Mouse (Mus musculus): Measurements from ENCODE around the gene Vmn1r40.

Gene Vmn1r40

GRCm38 (mm10) chr6:89707240-89707639, at the start of gene Vmn1r40:
Vmn1r40 (plus strand) TSS chr6:89707540.
- DNase-seq, result no peak

- peak; percentile 74 for DNase-seq
Observed at GRCm38 (mm10) chr6:89658342-89658741, 49.0 kb upstream of the Vmn1r40 start.

- DNase-seq, result peak; percentile 92
Observed at GRCm38 (mm10) chr6:89658931-89659330, 48.4 kb upstream of the Vmn1r40 start.

- DNase-seq, result peak; percentile 96
Observed at GRCm38 (mm10) chr6:89659692-89660423, 47.5 kb upstream of the Vmn1r40 start.

GRCm38 (mm10) chr6:89660490-89660889, 46.9 kb upstream of the Vmn1r40 start:
- peak; percentile 88 for DNase-seq

- DNase-seq, result peak; percentile 79
Observed at GRCm38 (mm10) chr6:89662521-89662920, 44.8 kb upstream of the Vmn1r40 start.

GRCm38 (mm10) chr6:89665155-89665554, 42.2 kb upstream of the Vmn1r40 start:
- DNase-seq, result peak; percentile 40

GRCm38 (mm10) chr6:89665667-89666066, 41.7 kb upstream of the Vmn1r40 start:
- peak; percentile 17 for DNase-seq

- peak; percentile 69 for DNase-seq
Observed at GRCm38 (mm10) chr6:89666976-89667375, 40.4 kb upstream of the Vmn1r40 start.

GRCm38 (mm10) chr6:89669556-89669955, 37.8 kb upstream of the Vmn1r40 start:
- peak; percentile 77 for DNase-seq

- peak; percentile 67 for DNase-seq
Observed at GRCm38 (mm10) chr6:89671431-89671830, 35.9 kb upstream of the Vmn1r40 start.

- peak; percentile 79 for DNase-seq
Observed at GRCm38 (mm10) chr6:89672641-89673040, 34.7 kb upstream of the Vmn1r40 start.

GRCm38 (mm10) chr6:89673135-89673780, 34.1 kb upstream of the Vmn1r40 start:
- peak; percentile 80 for DNase-seq

GRCm38 (mm10) chr6:89678522-89678921, 28.8 kb upstream of the Vmn1r40 start:
- peak; percentile 69 for DNase-seq

GRCm38 (mm10) chr6:89679291-89679835, 28.0 kb upstream of the Vmn1r40 start:
- DNase-seq, result peak; percentile 91

GRCm38 (mm10) chr6:89680155-89680554, 27.2 kb upstream of the Vmn1r40 start:
- peak; percentile 96 for DNase-seq

GRCm38 (mm10) chr6:89684231-89684630, 23.1 kb upstream of the Vmn1r40 start:
- no peak for DNase-seq

- DNase-seq, result no peak
Observed at GRCm38 (mm10) chr6:89687100-89687499, 20.2 kb upstream of the Vmn1r40 start.

- DNase-seq, result no peak
Observed at GRCm38 (mm10) chr6:89706624-89707023, 716 bp upstream of the Vmn1r40 start.

- DNase-seq, result no peak
Observed at GRCm38 (mm10) chr6:89718051-89718450, 10.7 kb downstream of the Vmn1r40 start.

GRCm38 (mm10) chr6:89740466-89740865, 33.1 kb downstream of the Vmn1r40 start, which contains the start of gene Vmn1r41:
Vmn1r41 (plus strand) TSS chr6:89740766.
- no peak for DNase-seq

- DNase-seq, result no peak
Observed at GRCm38 (mm10) chr6:89742811-89743210, 35.5 kb downstream of the Vmn1r40 start.
